Mouse (Mus musculus): ENCODE measurements around the gene Fam126b. TPM values are rescaled to one million over a fixed set of nuclear protein-coding genes. Genes with fewer than 3 reads are reported as not detected.
"Not testable (repeated sequence)": the region's sequence is repeated elsewhere in the genome, so short reads cannot be mapped to it uniquely, and the experiment has no call there.

Fam126b gene
- 9.8 and 10.8 TPM in 2 replicates for polyA plus RNA-seq (2015; fragmentation: Nextera tagmentation; extraction: Ambion mirVana)

DNA sequence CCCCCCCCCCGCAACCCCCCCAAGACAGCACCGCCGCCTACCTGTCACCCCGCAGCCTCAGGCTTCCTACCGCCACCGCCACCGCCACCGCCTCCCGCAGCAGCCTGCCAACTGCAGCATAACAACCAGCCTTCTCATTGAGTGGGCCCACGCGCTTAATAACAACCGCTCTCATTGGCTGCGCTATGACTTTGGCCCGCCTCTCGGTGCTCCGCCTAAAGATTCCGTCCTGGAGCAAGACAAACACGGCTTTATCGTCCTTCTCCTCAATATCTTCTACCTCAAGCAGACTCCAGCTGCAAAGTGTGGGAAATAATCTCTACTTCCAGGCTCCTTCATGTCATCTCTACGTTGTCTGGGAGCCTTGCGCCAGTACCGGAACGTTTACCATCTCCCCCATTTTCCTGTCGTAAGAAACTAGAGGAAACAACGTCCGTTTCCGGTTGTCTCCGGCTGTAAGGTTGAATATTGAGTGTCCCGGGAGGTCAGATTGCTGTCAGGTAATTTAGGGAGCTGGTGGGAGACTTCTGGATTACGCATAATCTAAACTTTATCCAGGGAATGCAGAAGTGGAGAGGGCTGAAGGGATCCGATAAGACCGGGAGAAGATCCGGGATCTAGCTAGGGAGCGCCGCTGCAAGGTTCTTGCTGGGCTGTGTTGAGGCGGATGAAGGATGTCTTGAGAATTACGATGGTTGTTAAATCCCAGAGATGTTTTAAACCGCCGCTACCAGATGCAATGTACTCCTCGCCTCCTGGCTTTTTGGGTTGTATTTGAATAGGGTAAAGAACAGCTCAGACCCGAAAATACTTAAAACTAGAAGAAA lies at the start of gene Fam126b, which contains the start of gene Ndufb3:
Fam126b (minus strand) TSS at position 153 of the 827 bp plus-strand sequence.
Ndufb3 (plus strand) TSS at position 214 of the 827 bp plus-strand sequence.
- no peaks in the 10 kb centered on the region for H3K9me3 ChIP-seq
- ATAC-seq (ENCODE audit: low read depth) = peak; percentile 100
- peaks cover 5% of the 10 kb centered on the region for H3K36me3 ChIP-seq
- peak within 1 kb of the TSS; percentile 86 for H3K27ac ChIP-seq (replicated peaks)
- peak within 1 kb of the TSS; percentile 74 for H3K4me2 ChIP-seq
- under 1% methylated on average over 41 of the region's 41 CpGs for WGBS
- peaks cover 16% of the 10 kb centered on the region for H3K4me1 ChIP-seq (replicated peaks)
- no peaks in the 10 kb centered on the region for H3K27me3 ChIP-seq
- peak within 1 kb of the TSS; percentile 77 for H3K4me3 ChIP-seq
- H3K9ac ChIP-seq = peak within 1 kb of the TSS; percentile 95

DNA sequence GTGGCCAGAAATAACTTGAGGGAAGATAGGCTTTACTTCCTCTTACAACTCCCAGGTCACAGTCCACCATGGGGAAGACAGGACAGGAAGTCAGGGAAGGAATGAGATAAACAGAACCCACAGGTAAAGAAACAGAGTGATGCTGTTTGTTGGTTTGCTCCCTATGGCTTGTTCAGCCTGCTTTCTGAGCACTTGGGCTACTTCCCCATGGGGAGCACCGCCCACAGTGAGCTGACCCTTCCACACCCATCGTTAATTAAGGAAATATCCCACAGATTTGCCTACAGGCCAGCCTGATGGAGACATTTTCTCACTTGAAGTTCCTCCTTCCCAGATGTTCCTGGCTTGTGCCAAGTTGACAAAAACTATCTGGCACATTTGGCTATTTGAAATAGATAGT lies 42.7 kb upstream of the Fam126b start:
- not testable (repeated sequence) for H3K4me2 ChIP-seq; H3K36me3 ChIP-seq; H3K4me3 ChIP-seq; H3K27me3 ChIP-seq; H3K9me3 ChIP-seq; H3K4me1 ChIP-seq (replicated peaks); H3K27ac ChIP-seq (replicated peaks); ATAC-seq (ENCODE audit: low read depth); H3K9ac ChIP-seq
- WGBS = 98% methylated on average over 2 of the region's 2 CpGs

DNA sequence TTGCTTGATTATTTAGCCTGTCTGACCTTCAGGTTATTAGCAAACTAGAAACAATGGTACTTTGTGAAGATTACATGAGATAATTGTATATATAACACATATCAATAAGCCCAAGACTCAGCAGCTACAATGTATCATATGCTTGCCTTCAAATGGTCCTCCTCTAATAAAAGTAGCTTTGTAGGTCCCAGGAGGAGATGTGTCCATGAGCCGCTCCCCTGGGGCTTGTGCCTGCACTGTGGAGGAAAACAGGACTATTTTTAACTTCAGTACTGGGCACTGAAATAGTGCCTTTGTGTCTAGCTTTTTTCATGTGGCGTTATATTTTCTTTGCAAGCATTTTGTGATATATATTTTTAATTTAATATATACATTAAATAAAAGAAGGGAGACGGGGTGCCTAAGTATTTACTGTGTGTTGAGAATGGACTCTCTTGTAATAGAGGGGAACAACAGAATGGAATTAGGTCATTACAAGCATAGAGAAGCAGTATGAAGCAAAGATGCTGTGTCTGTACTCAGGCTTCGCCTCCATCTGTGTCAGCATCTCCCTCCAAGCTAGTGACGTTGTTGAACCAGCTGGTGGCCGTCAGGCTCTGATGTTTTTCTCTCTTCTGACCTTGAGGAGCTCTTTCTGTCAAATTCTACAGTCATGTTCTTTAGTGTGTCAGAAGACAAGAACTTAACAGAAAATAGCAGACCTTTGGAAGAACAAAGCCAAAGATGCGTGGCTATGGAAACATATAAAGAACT lies 36.0 kb upstream of the Fam126b start:
- no peak for ATAC-seq (ENCODE audit: low read depth)
- Histone ChIP-seq H3K4me1 (replicated peaks) (no peaks in the 10 kb centered on the region), H3K9me3 (0 out of 2 replicates have a peak, but pooled peaks cover 2% of the 10 kb centered on the region), H3K27ac (replicated peaks) (0 out of 2 replicates have a peak overlapping the region, but pooled peaks have one; percentile 14), H3K27me3 (no peaks in the 10 kb centered on the region), H3K4me2 (no peak overlapping the region), H3K36me3 (no peaks in the 10 kb centered on the region), H3K4me3 (no peak overlapping the region), H3K9ac (no peak overlapping the region)
- 60% methylated on average over 7 of the region's 7 CpGs for WGBS

DNA sequence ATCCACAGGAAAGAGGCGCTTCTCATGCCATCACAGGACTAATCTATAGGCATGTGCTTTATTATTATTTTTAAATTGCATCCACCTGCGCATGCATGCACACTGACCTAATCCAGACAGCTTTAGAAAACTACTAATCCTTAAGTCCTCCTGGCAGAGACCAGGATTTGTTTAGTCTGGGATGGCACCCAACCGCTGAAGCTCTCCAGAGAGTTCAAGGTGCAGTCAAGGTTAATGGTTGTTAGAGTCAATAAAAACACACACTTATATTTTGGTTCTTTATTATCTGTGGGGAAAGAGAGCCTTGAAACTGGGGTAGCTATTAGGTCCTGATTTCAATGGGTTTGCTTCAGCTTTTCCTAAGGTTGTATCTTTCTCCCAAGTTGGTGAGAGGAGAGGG lies 35.1 kb upstream of the Fam126b start:
- H3K4me2 ChIP-seq = no peak overlapping the region
- no peak for ATAC-seq (ENCODE audit: low read depth)
- no peak overlapping the region for H3K4me3 ChIP-seq
- no peaks in the 10 kb centered on the region for H3K36me3 ChIP-seq
- H3K9me3 ChIP-seq = 0 out of 2 replicates have a peak, but pooled peaks cover 2% of the 10 kb centered on the region
- WGBS = 86% methylated on average over 3 of the region's 3 CpGs
- no peak overlapping the region for H3K27ac ChIP-seq (replicated peaks)
- no peak overlapping the region for H3K9ac ChIP-seq
- no peaks in the 10 kb centered on the region for H3K4me1 ChIP-seq (replicated peaks)
- H3K27me3 ChIP-seq = no peaks in the 10 kb centered on the region

DNA sequence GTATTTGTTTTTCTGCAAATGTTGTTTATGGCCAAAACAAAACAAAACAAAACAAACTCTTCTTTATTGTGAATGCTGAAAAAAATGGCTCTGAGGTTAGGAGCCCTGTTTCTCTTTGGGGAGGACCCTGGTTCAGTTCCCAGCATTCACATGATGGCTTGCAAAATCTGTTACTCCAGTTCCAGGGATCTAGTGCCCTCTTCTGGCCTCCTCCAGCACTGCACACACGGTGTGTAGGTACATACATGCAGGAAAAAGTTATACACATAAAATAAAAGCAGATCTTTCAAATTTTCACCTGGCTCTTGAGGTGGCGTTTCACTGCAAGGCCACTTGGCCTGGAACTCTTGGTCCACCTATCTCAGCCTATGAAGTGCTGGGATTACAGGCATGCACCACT lies 32.6 kb upstream of the Fam126b start:
- ATAC-seq (ENCODE audit: low read depth) = no peak
- WGBS = 91% methylated on average over 2 of the region's 2 CpGs
- no peak overlapping the region for H3K9ac ChIP-seq

DNA sequence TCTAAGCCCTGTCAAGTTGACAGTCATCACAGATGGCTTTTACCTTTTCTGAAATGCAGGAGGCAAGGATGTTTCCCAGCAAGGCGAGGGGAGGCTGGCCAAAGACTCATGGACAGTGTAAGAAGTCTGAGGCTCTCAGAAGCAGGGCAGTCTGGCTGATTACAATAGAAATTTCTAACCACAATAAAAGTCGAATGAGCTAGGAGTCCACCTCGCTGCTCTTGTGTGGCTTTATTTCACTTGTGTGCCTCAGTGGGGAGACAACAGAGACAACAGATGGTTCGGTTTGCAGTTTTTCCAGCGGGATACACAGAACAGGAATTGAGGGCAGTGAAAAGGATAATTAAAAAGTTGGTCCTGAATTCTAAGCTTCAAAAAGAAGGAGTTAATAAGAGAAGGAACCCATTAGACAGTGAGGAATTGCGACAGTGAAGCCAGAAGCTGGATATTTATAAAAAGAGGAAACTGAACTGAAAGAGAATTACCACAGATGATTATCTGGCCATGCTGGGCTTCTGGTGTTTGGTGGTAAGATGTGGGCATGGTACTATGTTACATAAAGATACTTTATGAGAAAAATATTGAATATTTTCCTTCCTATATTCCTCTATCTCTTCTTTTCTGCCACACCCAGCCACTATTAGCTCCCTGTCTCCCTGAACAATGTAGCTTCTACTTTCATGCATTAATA lies 32.0 kb upstream of the Fam126b start:
- ATAC-seq (ENCODE audit: low read depth) = no peak
- 69% methylated on average over 6 of the region's 6 CpGs for WGBS
- Histone ChIP-seq H3K9me3 (0 out of 2 replicates have a peak, but pooled peaks cover 2% of the 10 kb centered on the region), H3K4me1 (replicated peaks) (no peaks in the 10 kb centered on the region), H3K27me3 (no peaks in the 10 kb centered on the region), H3K4me3 (no peak overlapping the region), H3K36me3 (no peaks in the 10 kb centered on the region), H3K27ac (replicated peaks) (no peak overlapping the region), H3K9ac (no peak overlapping the region), H3K4me2 (no peak overlapping the region)

More for the DNA sequence above, 32.6 kb upstream of the Fam126b start:
- Histone ChIP-seq H3K4me2 (no peak overlapping the region), H3K27ac (replicated peaks) (no peak overlapping the region), H3K4me1 (replicated peaks) (no peaks in the 10 kb centered on the region), H3K27me3 (no peaks in the 10 kb centered on the region), H3K4me3 (no peak overlapping the region), H3K9me3 (0 out of 2 replicates have a peak, but pooled peaks cover 2% of the 10 kb centered on the region), H3K36me3 (no peaks in the 10 kb centered on the region)

DNA sequence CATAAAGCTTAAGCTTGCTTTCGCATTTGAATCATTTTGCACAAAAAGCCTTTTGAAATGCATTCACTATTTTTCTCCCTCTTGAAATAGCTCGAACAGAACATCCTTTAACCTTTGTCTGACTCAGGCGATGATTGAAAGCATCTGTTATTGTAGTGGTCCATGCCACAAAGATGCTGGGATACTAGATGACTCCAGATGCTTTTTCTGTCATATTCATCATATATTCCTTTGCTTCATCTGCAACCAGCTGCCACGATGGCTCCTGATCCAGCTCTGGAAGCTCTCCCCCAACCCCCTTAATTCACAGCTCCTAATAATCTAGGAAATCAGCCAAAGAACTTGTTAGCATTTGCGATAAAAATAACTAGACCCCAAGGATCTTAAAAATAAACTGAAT lies 31.0 kb upstream of the Fam126b start:
- Histone ChIP-seq H3K27me3 (no peaks in the 10 kb centered on the region), H3K4me2 (no peak overlapping the region), H3K4me1 (replicated peaks) (no peaks in the 10 kb centered on the region), H3K27ac (replicated peaks) (no peak overlapping the region), H3K36me3 (no peaks in the 10 kb centered on the region), H3K9ac (no peak overlapping the region), H3K9me3 (0 out of 2 replicates have a peak, but pooled peaks cover 2% of the 10 kb centered on the region), H3K4me3 (no peak overlapping the region)
- no peak for ATAC-seq (ENCODE audit: low read depth)
- WGBS = 58% methylated on average over 5 of the region's 5 CpGs

DNA sequence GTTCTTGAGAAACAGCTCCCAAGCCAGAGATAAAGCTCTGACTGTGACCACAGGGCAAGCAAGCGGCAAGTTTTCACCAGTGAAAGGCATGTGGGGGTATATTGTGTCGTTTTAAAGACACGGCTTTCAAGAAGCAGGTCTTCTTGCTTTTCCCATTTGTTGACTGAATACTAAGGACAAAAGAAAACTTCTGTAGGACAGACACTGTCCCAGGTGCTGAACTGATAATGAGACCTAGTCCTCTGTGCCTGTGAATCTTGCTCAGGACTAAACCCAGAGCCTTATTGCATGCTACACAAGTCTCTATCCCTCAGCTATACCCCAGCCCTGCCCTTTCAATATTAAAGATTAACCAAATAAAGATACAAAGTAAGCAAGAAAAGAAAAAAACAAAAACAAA lies 30.1 kb upstream of the Fam126b start:
- no peak overlapping the region for H3K4me2 ChIP-seq
- H3K4me1 ChIP-seq (replicated peaks) = no peaks in the 10 kb centered on the region
- H3K36me3 ChIP-seq = no peaks in the 10 kb centered on the region
- H3K27ac ChIP-seq (replicated peaks) = no peak overlapping the region
- WGBS = 78% methylated on average over 3 of the region's 3 CpGs
- no peak overlapping the region for H3K9ac ChIP-seq
- no peak overlapping the region for H3K4me3 ChIP-seq
- ATAC-seq (ENCODE audit: low read depth) = no peak
- 0 out of 2 replicates have a peak, but pooled peaks cover 2% of the 10 kb centered on the region for H3K9me3 ChIP-seq
- H3K27me3 ChIP-seq = no peaks in the 10 kb centered on the region

DNA sequence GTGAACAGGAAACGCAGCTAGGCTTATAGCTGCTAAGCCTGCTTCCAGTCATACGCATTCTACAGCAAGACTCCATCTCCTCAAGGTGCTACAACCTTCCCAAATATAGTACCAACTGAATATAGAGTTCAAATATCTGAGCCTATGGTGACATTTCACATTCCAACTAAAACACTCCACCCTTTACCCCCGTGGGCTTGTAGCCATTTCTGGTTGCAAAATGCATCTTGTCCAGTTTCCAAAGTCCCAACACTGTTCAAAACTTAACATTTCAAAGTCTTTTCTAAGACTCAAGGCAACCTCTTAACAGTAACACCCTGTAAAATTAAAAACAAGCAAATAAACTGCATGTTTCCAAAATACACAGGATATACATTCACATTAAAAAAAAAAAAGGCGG lies 29.0 kb upstream of the Fam126b start:
- H3K27me3 ChIP-seq = no peaks in the 10 kb centered on the region
- H3K4me1 ChIP-seq (replicated peaks) = no peaks in the 10 kb centered on the region
- 0 out of 2 replicates have a peak, but pooled peaks cover 2% of the 10 kb centered on the region for H3K9me3 ChIP-seq
- WGBS = 85% methylated on average over 4 of the region's 4 CpGs
- H3K9ac ChIP-seq = no peak overlapping the region
- no peak for ATAC-seq (ENCODE audit: low read depth)
- H3K36me3 ChIP-seq = no peaks in the 10 kb centered on the region
- H3K4me2 ChIP-seq = no peak overlapping the region
- no peak overlapping the region for H3K4me3 ChIP-seq
- H3K27ac ChIP-seq (replicated peaks) = no peak overlapping the region

DNA sequence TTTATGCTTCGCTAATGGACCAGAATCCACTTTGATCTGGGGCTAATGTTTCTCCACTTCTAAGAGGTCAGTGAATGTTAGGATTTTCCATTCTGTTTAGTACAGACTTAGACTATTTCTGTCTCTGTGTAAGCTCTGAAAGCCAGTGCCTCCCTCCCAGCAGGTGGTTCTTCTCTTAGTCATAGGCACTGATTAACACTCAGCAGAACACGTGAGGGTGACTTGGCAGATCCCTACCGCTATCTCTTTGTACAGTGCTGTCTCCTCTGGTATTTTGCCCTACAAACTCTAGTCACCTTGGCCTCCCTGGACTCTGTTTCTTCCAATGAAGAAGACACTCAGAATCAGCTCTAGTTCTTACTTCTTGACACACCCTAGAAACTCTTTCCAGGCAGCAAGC lies 28.3 kb upstream of the Fam126b start:
- Histone ChIP-seq H3K4me3 (no peak overlapping the region), H3K36me3 (no peaks in the 10 kb centered on the region), H3K4me1 (replicated peaks) (no peaks in the 10 kb centered on the region), H3K4me2 (no peak overlapping the region), H3K9ac (no peak overlapping the region), H3K27ac (replicated peaks) (no peak overlapping the region), H3K27me3 (no peaks in the 10 kb centered on the region), H3K9me3 (0 out of 2 replicates have a peak, but pooled peaks cover 2% of the 10 kb centered on the region)
- no peak for ATAC-seq (ENCODE audit: low read depth)
- 83% methylated on average over 3 of the region's 3 CpGs for WGBS

DNA sequence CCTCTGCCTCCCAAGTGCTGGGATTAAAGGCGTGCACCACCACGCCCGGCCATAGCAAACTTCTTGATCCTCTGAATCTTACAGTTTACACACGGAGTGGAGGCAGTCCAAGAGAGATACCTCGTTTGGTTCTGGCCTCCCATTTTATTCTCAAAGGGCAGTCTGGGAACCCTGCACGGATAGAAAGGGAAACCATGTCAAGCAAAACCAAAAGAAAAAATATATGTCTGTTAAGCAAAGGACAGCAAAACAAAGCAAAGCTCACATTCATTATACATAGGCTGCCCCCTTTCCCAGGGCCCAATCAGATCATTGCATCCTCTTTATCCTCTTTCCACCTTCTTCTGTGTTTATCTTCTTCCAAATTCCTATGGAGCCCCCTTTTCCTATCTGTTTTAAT lies 27.7 kb upstream of the Fam126b start:
- Histone ChIP-seq H3K4me3 (no peak overlapping the region), H3K4me2 (no peak overlapping the region), H3K36me3 (no peaks in the 10 kb centered on the region), H3K4me1 (replicated peaks) (no peaks in the 10 kb centered on the region), H3K9ac (no peak overlapping the region), H3K27ac (replicated peaks) (no peak overlapping the region), H3K9me3 (0 out of 2 replicates have a peak, but pooled peaks cover 1% of the 10 kb centered on the region), H3K27me3 (no peaks in the 10 kb centered on the region)
- WGBS = 75% methylated on average over 6 of the region's 6 CpGs
- no peak for ATAC-seq (ENCODE audit: low read depth)

Measured in neural tube, embryonic 13.5 days (tissue).